Mouse (Mus musculus) T-helper 1 cell (primary cell): ENCODE data around the gene Pheta1.

Experiments
- in situ Hi-C: fragments of 300-600 bp; cut with MboI, MseI; formaldehyde crosslinking; loops from one replicate; pipeline ENCODE4 v1.15.1; 2025; ENCODE audit warnings: high pct_unique_total_duplicates

Pheta1 gene

DNA sequence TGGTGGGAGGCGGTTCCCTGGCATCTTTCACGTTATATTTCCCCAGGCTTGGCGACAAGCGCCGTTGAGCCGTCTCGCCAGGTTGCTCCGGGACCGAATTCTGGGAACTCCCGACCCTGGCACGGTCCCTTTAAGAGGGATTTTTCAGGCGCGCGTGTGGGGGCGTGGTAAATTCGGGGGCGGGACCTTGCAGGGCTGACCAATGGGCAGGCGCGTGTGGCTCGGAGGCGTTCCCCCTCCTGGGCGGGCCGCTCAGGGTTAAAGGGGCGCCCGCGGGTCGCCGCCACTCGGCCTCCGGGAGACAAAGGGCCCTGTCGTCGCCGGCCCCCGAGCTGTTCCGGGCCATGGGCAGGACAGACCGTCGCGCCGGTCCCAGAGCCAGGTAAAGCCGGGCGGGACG, at the start of gene Pheta1:
TSS of gene Pheta1 (plus strand) at position 242 of the 400 bp plus-strand sequence.
- in situ Hi-C loops, result loop anchor here (5.0 kb wide), 1 partner anchor 36 kb away; no protein-coding TSS in a partner anchor

DNA sequence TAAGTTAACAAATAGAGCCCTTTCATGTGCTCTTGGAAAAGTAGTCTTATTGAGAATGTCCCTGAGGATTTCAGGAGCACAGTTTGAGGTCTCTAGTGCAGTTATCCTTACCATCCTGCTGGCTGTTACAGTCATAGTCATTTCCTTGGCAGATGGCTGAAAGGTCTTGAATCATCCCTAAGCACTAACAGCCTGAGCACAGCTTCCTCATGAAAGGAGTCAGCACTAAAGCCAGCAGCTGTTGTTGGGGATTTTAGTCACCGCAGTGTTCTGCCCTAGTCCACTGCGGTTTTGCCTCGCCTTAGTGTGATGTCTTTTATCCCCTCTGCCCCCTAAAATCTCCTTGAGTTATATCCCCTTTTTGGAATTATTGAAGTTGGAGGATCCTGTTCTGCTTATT, 41.6 kb upstream of the Pheta1 start:
- in situ Hi-C loops, result no loop called here

DNA sequence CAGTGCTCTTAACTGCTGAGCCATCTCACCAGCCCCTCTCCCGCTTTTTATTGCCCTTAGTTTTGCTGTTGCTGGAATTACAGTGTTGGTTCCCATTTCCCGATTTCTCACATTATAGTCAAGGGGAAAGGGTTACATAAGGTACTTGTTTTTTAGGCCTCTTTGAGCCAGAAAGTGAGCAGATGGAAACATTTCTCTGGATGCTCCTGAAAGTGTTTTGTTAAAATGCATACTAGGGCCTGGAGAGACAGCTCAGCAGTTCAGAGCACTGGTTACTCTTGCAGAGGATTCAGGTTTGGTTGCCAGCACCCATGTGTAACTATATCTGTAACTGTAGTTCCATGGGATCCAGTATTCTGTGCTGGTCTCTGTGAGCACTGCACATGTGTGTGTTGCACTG, 40.6 kb upstream of the Pheta1 start:
- in situ Hi-C loops, result no loop called here

DNA sequence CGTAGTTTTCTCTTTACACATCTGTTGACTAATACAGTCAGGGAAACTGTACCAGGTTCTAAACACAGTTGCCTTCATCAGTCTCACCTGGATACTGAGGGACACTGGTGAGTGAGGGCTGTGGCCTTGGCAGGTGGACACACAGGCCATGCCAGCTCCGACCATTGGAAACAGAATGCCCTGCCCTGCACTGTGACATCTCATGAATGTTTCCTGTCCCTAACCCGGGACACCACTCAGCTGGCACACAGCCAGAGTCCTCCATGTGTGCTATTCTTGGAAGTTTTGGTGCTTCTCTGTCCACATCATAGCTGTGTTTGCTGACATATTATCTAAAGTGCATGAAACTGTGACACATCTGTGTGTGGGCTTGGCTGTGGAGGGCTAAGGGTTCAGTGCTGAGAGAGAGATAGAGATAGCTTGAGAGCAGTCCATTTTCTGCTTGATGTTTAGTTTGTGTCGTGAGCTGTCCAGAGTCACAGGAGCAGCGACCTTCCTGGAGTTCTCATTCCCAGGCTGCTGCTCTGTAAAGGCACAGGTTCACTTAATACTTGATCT, 39.0 kb upstream of the Pheta1 start:
- in situ Hi-C loops, result loop anchor here (5.0 kb wide), 1 partner anchor 38 kb away; the partner anchor contains the start of gene Pheta1

DNA sequence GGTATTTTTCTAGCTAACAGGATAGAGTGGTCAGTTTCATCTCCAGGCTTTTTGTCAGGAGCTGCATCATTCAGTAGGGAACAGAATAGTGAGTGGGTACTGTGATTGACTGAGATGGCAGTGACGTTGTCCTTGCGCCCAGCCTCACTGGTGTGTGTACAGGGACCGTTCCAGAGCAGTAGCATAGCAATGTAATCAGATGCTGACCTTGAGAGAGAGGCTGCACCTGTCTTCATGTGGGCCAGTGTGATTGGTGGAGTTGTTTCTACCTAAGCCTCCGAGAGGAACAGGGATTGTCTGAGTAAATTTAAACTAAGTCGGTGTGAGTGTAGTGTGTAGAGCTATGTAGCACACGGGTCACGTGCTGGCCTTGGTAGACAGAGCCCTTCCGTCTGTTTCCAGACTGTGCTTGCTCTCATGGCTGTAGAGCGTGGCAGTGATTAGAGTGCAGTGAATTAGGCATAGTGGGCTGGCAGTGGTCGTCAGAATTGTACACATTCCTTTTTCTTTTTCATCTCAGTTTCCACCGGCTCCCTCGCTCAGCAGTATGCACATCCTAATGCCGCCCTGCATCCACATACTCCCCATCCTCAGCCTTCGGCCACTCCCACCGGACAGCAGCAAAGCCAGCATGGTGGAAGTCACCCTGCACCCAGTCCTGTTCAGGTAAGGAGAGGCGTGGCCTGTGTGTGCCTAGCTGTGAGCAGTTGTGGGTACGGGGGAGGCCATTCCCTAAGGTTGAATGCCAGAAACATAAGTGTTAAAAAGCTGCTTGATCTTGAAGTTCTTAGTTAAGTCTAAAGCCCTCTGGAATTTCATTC, 38.2 kb upstream of the Pheta1 start:
- in situ Hi-C loops, result loop anchor here (5.0 kb wide), 1 partner anchor 37 kb away; the partner anchor contains the start of gene Pheta1

DNA sequence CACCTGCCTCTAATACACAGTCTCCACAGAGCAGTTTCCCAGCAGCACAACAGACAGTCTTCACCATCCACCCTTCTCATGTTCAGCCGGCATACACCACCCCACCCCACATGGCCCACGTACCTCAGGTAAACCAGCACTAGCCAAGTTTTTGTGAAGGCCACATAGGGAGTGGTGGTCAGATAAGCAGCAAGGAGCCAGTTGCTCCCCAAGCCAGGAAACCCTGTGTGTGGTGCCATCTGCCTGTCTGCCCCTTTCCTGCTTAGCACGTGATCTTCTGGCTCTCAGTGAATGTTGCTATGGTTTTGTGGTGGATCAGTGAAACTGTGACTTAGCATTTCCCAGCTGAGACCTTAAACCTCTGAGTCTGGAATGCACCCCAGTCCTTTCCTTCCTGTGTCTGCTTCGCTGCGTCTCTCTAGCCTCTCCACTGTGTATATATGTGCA, 37.3 kb upstream of the Pheta1 start:
- in situ Hi-C loops, result loop anchor here (5.0 kb wide), 1 partner anchor 36 kb away; the partner anchor contains the start of gene Pheta1

DNA sequence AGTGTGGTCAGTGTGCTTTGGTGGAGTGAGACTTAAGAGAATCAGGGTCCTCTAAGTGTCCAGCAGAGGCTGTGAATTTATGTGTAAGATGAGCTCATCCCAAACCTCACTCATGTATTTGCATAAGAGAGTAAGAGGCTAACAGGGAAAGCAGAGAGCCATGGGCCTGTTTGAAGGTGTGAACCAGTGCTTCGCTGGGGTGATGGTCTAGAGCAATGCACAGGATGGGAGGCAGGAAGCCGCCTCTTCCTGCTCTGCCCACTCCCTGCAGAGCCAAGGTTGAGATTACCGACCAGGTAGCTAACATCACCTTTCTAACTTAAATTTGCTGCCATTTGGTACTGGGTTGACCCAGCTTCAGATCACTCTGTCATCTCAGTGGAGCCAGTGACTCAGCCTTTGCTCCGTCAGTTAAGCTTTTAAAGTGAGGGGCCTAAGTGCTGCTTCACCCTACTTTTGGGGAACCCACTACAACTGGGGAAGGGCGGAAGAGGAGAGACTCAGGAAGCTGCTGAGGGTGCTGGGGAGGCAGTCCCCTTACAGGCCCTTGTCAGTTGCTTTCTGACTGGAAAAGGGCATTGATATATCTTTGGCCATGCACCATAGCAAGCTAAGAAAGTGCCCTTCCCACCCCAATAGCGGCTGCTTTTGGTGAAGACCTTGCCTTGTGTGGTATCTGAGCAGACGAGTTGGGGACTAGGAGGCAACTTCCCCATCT, 36.1 kb upstream of the Pheta1 start:
- in situ Hi-C loops, result loop anchor here (5.0 kb wide), 1 partner anchor 35 kb away; the partner anchor contains the start of gene Pheta1

DNA sequence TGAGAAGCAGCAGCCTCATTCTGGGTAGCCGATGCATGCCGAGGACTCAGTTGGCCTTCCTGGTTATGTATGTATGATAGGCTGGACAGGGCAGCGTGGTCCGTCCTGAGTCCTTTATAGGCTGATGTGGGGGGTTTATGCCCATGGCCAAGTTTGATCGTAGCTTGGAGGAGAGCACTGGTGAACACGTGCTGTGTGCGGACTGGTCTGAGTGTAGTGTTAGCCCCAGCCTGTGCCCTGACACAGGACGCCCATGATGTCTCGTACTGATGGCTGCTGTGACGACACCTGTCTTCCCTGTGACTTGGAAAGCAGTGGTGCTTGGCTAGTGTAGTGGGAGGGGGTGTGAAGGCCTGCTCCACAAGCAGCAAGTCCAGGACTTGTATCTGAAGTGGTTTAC, 35.0 kb upstream of the Pheta1 start:
- in situ Hi-C loops, result loop anchor here (5.0 kb wide), 1 partner anchor 34 kb away; the partner anchor contains the start of gene Pheta1

DNA sequence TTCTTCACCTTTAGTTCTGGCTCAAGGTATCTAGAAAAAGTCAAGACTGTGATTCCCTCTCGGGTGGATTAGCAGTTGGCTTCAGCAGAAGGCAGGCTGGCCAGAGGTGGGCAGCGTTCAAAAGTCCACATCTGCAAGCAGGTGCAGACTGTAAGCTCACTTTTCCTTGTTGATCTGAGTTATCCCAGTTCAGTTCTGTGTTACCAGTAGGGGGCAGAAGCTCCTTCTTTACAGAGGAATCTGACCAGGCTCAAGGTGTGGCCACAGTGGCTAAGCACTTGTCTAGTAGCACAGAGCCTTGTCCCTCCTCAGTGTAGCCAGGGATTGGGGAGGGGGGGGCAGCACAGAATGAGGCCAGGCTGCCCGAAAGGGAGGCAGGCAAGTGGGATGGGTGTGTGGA, 33.7 kb upstream of the Pheta1 start:
- in situ Hi-C loops, result no loop called here

DNA sequence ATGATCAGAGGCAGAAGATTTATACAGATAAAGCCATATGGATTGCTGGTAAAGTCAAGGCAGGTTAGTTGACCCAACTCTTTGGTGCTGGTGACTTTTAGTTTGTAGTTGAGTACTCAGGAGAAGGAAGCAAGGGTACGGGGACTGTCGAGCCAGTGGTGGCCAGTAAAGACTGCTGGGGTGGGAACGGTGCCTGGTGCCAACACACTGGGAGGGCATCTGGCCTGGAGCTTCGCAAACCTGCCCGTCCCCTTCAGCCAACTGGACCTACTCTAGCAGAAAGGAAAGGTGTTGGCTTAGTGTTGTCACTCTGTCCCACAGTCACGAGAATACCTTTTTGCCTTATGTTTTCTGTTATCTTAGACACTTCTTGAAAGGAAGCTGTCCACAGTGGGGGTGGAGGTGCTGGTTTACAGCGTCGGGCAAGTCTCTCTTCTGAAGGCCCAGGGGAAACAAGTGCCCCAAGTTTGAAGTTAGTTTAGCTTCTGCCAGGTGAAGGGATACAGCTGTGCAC, 32.9 kb upstream of the Pheta1 start:
- in situ Hi-C loops, result no loop called here

DNA sequence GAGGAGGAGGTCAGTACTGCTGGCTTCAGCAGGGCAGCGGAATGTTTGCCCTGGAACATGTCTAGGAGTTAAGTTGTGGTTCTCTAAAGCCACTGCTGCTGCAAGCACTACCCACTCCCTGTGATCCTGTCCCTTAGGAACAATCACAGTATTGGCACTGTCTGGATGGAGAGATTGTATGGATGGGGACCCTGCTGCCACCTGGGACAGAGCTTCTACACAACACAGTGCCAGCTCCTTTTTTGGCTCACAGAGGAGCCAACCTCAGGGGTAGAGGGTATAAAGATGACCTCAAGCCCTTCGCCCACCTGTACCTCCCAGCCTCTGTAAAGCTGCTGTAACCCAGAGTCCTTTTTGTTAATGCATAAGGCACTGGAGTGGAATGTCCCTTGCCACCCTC, 32.2 kb upstream of the Pheta1 start:
- in situ Hi-C loops, result no loop called here

DNA sequence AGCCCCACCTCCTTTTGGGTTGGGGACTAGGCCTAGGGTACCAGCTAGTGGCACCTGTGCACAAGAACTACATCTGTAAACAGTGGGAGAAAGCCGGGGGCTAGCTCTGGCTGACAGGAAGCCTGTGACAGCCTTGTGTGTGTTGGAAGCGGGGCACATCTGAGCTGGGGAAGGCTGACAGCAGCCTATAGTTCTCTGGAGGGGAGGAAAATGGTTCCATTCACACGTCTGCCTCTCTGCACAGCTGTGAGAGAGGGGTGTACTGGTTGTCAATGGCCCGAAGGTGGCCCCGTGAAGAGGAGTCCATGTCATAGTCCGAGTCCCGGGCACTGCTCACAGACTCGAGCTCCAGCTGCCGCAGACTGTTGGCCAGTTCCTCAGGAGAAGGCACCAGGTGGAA, 31.2 kb upstream of the Pheta1 start:
- in situ Hi-C loops, result no loop called here

DNA sequence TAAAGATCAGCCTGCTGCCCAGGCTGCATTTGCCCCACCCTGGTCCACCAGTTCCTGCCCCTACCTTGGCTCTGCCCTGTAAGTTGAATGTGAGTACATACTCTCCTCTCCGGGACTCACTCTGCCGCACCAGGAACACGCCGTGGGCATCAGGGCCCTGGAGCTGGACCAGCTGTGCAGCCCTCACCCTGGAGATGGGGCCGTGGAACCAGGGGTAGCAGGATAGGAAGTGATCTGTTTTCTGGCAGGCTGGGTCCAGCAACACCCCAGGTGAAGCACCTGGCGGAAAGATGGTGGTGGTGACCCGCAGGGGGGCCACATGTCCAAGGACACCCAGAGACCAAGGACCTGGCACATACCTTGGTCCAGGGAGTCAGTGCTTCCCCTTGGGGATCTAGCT, 30.4 kb upstream of the Pheta1 start:
- in situ Hi-C loops, result no loop called here

DNA sequence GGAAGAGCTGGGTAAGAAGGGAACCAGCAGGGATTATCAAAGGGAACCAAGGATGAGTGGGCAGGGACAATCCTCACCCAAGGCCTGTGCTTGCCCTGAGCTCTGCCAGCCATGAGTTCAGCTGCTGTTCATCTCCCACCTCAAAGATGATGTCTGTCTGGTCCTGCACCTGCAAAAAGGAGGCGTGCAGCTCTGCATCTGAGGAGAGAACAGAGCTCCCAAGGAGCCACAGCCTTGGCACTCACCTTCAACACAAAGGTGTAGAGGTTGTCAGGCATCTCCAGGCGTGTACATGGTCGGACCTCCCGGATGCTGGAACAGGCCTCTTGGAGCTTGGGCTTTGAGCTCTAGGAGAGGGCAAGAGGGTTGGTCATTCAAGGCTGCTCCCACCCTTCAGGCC, 29.9 kb upstream of the Pheta1 start:
- in situ Hi-C loops, result no loop called here

DNA sequence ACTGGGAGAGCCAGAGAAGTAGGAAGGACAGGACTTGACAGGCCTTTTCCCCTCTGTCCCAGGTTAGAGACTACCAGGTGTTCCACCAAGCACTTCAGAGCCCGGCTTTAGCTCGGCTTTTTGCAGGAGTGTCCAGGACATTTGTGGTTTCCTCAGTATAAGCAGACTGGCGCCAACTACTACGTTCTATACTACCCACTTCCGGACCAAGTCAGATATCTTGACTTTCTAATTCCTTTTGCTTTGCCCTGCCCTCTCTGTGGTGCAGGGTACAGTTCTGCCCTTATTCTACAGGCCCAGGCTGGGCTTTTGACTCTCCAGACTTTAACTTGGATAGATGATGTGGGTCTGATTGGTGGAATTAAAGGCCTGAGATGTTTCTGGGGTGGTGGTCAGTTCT, 29.2 kb upstream of the Pheta1 start:
- in situ Hi-C loops, result no loop called here

DNA sequence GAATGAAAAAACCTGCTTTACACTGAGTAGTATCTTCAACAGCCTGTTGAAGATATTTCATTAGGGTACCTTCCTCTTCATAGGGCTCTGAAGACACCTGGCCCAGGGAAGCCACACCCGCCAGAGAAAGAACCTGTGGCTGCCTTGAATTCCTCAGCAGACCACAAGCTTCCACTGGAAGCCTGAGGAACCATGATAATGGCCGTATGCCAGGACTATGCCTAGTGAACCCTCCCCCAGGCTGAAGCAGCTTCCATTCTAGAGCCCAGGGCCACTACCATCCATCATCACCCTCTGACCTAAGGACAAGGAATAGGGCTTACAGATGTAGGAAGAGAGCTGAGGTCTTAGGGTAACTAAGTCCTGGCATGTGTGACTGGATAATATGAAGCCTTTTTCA, 28.6 kb upstream of the Pheta1 start:
- in situ Hi-C loops, result no loop called here

DNA sequence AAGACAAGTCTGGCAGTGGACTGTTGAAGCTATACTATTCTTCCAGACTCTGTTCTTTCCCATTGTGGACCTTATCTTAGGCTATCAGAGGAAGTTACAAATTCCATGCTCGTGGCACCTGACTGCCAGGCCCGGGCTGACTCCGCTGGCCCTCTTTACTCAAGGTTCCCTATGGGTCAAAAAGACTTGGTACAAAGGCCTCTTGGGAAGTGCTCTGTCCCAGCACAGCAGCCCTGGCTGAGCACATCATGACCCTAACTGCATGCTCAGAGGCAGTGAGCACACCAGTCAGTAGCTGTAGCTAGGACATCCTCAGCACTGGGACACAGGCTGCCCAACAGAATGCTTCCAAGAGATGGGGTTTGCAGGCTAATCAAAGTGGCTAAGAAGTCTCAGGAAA, 28.1 kb upstream of the Pheta1 start:
- in situ Hi-C loops, result no loop called here

DNA sequence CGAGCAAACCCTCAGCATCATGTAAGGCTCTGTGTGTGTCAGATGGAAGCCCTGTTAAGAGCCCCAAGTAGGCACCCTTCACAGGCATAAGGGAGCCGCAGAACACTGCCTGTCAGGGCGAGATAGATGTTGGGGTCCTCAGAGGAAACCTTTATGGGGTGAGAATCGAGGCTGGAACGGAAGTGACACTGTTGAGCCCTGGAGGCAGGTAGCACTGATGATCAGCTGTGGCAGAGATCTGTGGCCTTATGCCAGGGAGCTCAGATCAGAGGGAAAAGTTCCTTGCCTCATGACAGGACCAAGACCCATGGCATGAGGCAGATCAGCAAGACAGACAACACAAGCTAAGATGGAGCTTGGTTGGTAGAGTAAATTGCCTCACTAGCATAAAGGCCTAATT, 27.7 kb upstream of the Pheta1 start:
- in situ Hi-C loops, result no loop called here

DNA sequence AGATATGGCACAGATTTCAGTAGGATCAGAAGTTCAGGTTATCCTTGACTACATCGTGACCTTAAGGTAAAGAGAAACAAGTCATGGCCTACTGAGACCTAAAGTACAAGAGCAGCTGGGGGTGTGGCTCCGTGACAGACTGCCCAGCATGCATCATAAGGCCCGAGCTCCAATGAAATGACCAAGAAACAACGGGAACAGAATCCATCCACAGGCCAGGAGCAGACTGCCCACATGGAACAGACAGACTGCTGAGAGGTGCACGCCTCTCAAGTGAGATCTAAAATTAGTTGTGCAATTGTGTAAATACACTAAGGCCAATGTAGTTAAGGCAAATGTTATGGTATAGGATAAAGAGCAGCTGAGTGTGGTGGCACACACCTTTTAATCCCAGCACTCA, 27.2 kb upstream of the Pheta1 start:
- in situ Hi-C loops, result no loop called here

DNA sequence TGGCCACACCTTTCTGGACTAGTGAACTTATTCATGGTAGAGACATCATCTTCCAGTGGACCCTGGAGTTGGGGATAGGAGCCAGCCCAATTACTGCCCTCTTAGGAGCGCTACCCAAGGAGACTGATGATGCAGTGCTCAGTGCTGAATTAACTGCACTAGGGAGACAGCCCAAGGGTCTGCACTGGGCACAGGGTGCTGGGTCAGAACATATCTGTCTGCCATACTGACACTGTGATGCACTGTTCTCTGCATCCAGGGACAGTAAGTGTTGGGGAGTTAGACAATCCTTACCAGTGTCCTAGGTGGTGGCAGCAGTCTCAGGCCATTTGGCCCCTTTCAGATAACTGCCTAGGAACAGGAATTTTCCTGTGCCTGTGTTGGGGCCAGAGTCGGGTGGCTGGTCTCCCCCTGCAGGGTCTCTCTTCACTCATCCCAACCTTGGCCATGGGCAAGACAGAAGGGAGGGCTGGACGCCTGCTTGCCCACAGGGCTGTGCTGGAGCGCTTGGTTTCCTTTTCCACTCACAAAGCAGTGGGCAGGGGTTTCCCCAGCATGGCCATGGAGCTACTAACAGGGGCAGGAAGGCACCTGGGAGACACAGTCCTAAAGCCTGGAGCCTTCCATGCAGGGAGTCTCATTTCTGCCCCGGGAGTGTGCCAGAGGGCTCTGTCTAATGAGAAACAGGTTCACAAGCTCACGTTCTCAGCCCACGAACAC, 25.8 kb upstream of the Pheta1 start:
- in situ Hi-C loops, result no loop called here

DNA sequence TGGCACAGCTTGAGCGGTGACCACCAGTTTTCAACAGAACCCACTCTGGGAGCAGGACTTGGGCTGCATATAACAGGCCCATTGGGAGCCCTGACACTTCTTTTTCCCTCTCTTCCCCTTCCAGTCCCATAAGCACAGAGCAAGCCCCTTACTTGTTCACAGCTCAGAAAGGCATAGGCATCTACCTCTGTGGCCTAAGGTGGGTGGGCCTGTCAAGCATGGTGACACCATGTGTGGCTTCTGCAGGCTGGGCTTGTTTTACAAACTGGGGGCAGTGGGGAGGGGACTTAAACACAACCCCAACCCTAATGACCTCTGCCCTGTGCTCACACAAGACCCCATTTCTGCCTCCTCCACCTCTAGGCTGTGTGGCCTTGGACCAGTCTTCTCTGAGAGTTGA, 25.1 kb upstream of the Pheta1 start:
- in situ Hi-C loops, result no loop called here
